Mouse (Mus musculus) cerebellum, adult 11 months (tissue): Measurements from ENCODE around the gene Efna3.
A peak's percentile ranks its signal among the peaks of the same experiment; 100 is the strongest.

ENCODE experiments used
- DNase-seq: peaks from one replicate; pipeline ENCODE4 v3.0.0; 2022

Efna3 gene

DNA sequence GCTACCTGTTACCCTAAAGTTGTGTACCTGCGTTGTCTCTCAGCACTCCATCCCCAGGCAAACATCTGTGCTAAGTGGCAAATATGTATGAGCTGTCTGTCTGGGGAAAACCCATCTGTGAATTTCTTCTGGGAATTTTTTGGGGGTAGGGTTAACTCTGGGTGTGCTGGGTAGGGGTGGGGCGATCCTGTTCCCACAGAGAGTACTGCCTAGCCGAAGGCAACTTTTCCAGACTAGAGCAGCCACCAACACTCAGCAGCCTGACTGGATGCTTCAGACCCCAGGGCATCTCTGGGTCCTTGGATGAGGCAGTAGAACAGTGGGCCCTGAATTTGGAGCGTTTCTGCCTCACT is 40.5 kb downstream of the Efna3 start:
- DNase-seq = no peak

- peak; percentile 77 for DNase-seq
Observed at GRCm38 (mm10) chr3:89281579-89282290, 41.0 kb downstream of the Efna3 start.

DNA sequence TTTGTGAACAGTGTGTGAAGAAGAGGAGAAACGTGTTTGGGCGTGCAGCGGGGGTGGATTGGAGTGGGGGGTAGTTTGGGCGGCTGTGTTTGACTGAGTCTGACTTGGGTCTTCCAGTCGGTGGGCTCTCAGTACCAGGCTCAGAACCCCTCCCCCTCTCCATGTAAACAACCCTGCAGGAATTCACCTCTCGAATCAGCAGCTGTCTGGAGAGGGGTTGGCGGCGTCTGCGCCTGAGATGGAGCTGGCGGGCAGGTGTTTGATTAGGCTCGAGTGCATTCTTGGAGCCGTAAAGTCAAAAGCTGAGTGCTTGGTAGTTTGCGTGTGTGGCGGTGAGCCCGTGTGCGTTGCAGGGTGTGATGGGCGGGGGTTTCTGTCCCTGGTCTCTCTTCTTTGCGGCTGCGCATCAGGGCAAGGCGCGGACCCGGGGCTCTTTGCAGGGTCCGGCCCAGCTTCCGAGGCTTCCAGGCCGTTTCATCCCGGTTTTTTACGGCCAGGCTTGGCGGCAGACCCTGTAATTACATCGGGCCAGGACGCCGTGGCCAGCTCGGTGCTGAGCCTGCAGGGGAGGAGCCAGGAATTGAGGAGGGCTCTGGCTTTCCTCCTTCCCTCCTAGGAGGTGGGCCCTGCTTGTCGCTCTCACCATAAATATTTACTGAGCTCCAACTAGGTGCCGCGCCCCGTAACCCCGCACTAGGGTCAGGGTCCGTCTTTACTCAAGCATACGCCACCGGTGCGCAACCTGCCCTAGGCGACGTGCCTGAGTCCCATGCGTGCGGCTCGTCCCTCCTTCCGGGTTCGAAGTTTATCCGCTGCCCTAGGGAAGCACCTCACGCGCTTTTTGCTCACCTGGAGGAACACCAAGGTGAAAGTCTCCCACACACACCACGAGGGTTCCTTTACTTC is 41.9 kb downstream of the Efna3 start, which contains the start of gene Efna1:
Efna1 (minus strand) TSS at position 537 of the 906 bp plus-strand sequence.
- peak; percentile 50 for DNase-seq

- DNase-seq = no peak
Observed at GRCm38 (mm10) chr3:89280050-89280605, 42.6 kb downstream of the Efna3 start.

DNA sequence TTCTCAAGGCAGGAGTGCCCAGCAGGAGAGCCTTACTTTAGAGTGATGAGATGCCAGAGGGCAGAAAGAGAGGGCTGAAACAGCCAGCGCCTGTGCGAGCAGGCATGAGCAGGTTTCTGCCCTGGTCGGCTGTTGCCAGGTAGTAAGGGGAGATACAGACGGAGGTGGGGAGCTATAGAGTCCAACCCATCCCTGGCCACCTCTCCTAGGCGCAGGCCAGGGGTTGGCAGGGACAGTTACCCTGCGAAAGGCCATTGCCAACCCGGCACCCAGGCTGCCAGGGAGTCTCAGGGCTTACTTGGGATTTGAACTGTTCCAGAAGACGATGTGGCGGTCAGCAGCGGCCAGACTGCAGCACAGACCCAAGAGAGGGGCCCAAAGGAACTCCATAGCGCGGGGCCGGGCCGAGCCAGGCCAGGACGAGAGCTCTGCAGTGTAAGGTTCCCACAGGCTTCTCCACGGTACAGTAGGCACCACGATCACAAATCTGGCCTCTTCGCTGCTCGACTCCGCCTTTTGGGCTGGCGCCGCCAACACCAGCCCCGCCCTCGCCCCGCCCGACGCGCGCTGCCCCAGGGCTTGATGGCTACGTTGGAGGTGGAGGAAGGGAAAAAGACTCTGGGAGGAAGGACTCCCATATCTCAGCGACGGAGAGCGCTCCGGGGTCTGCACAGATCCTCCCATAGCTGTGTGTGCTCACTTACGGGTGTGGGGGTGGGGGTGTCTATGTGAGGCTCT is 43.4 kb downstream of the Efna3 start:
- DNase-seq = peak; percentile 84

DNA sequence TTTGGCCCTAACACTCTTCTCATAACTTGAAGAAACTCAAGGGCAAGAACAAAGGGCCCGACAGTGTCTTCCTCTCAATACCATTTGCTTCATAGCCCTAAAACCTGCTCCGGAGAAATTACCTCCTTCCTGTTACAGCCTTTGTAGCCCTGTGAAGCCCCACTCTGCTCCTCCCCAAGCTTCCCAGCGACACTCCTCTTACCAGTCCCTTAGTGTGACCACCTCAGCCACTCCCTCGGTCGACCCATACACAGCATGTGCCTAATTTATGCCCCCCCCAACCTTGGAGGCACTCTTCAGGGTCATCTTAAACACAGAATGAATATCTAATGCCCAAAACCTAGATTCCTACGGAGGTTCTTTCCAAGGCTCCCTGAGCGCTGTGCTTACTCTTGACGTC is 44.1 kb downstream of the Efna3 start:
- DNase-seq = no peak

GRCm38 (mm10) chr3:89278107-89278506 is 44.7 kb downstream of the Efna3 start:
- no peak for DNase-seq

GRCm38 (mm10) chr3:89277281-89278021 is 45.3 kb downstream of the Efna3 start:
- no peak for DNase-seq

GRCm38 (mm10) chr3:89276061-89276460 is 46.7 kb downstream of the Efna3 start:
- DNase-seq = no peak

GRCm38 (mm10) chr3:89271760-89272159 is 51.0 kb downstream of the Efna3 start:
- no peak for DNase-seq

DNA sequence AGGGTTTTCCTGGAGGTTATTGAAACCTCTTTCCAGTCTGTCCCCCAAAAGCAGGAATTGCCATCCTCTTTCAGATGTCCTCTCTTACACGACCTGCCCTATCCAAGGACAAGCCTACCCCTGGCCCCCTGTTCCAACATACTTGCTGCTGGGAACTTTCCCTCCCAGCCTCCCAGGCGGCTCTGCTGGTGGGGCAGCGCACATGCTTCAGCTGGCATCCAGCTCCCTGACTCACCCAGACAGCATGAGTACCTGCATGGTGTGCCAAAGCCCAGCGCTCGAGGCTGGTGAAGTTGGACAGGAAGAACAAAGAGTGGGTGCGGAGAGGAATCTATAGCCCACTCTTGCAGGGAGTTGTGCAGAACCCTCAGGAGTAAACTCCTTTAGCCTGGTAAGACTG is 51.9 kb downstream of the Efna3 start:
- peak; percentile 44 for DNase-seq

DNA sequence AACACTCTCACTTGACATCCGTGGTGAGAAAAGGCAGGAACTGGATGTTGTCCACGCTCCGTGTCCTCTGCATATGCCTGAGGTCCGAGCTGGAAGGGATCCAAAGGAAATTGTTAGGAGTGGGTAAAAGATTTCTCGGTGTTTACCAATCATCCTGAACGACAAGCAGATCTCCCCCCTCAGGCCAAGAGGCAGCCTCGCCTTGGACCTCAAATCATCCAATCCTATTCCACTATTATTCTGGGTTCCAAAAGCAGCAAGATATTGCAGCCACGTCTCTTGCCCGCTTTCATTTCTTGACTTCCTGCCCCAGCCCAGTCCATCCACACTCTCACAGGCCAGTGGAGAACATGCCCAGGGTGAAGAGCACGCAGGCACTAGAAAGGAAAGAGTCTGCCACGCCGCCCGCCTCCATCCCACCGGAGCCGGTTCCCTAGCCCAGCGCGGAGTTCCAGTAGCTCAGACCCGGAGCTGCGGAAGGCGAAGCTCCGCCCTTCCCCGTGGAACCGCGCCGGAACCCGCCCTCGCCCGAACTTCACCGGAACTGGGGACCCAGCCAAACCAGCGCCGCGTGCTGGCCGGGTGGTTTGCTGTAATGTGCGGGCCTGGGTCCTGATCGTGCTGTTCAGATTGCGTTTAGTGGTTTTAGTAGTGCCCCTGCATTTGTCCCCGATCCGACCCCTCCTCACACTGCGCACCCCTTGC is 52.6 kb downstream of the Efna3 start, which contains the start of gene Slc50a1:
Slc50a1 (minus strand) TSS at position 520 of the 705 bp plus-strand sequence.
- peak; percentile 81 for DNase-seq

DNA sequence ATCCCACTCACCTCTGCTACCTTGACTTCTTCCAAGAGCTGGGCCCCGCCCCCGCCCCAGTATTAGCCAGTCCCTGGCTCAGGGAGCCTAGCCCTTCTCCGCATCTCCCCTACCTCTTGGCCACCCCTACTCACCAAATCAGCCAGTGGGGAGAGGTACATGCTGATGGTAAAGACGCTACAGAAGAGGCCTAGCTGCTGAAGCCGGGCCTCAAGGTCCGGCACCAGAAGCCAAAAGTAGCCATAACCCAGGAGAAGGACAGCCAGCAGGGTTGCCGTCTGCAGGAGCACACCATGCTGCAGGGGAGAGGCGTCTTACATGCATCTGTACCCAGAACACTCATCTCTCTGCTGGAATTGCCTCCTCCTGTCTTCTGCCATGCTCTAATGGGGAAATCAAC is 53.8 kb downstream of the Efna3 start:
- DNase-seq = no peak

DNA sequence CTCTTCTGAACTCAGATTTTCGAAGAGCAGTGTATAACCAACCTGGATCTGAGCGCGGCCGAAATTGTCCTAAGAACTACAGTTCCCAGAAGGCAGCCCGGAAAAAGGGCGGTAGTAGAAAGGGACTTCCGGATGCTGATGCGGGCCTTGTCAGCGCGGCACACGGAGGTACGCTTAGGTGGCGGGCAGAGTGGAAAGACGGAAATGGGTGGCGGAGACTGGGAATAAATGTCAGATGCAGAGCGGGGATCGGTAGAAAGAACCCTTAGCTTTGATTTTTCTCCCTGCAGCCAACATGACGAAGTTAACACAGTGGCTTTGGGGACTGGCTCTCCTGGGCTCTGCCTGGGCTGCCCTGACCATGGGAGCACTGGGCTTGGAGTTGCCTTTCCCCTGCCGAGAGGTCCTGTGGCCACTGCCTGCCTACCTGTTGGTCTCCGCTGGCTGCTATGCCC is 56.3 kb downstream of the Efna3 start:
- peak; percentile 71 for DNase-seq
